Mouse (Mus musculus): ENCODE measurements around the gene Fam57b.

DNA sequence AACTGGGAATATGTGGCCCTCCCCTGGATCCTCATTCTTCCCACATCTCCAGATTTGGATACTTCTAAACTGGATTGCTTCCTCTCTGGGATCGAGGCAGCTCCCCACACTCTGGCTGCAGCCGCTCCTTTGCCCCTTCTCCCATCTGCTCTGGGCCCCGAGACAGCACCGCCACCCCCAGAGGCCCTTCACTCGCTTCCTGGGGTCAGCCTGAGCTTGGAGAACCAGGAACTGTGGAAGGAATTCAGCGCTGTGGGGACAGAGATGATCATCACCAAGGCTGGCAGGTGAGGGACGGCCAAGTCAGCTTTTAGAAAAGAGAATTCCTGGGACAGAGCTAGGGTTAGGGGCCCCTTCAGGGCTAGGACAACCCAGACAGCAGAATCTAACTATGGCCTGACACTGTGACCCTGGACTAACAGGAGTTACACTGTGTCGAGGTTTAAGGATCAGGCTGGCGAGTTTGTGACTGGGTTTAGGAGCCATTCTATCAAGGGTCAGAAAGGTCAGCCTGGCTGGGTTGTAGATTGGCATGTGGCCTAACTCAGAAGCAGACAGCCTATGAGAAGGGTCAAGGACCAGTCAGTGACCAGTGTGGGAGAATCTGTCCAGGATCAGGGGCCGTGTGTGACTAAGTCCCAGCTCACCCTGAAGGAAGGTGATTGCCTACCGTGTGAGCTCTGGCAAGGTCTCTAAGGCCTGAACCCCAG, 15.7 kb upstream of the Fam57b start:
- no peak for TF ChIP-seq CTCF (IDR thresholded peaks at IDR 0.05; ENCODE audit: control insufficient read depth, insufficient read depth, insufficient replicate concordance, low read depth, low read length)
- TF ChIP-seq POLR2A (IDR thresholded peaks at IDR 0.05; ENCODE audit: control insufficient read depth, low read depth, low read length) = no peak

Data from testis, adult 2 months (tissue).